Mouse (Mus musculus) thymus, postnatal 10 days (tissue): Measurements from ENCODE around the gene Pgr.
A peak's percentile ranks its signal among the peaks of the same experiment; 100 is the strongest.

Experiments used
- DNase-seq, 2 experiments: peaks; one replicate each; pipeline ENCODE4 v3.0.0; 2021; ENCODE audit warnings: low spot score in 2 of 2

Gene Pgr

DNA sequence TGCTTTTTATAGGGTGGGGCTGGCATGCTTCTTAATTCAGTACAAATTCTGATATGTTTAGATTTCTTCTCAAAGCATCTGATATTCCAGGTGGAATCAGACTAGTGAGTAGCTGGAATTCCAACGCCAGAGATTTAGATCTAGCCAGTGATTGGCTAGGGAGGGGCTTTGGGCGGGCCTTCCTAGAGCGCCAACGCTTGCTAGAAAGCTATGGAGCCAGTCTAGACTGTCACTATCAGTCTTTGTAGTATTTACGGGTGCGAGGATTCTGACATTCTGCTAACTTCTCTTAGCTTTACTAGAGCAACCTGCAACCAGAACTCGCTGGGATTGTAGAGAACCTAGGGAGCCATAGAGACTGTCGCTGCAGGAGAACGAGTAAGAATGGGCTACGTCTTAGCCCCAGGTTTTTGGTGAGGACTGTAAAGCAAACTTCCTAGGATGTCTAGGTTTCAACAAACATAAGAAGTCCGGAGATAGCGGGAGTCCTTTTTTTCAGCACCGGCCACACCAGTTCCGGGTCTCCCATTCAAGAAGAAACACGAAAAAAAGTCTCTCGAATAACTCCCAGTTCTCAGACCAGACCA lies at the start of gene Pgr:
Gene Pgr (plus strand): TSS at position 218 of the 587 bp plus-strand sequence.
- no peak for DNase-seq

DNA sequence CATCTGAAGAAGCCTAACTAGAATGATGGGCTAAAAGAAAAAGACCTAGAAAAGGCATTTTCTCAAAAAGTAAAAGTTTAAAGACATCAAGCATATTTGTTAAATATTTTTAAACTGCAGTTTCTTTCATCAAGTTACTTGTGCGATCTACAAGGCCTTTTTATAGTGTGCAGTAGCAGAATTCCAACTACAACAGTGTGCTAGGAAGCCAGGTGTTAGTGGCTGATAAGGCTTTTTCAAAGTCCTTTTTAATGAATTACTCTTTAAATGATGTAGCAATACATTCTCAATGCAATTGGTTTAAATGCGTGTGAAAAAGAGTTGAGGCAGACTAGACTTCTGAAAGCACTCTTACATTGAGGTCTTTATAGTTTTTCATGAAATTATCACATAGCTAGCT lies 42.2 kb upstream of the Pgr start:
- DNase-seq = no peak

- DNase-seq = no peak
Observed at GRCm38 (mm10) chr9:8868511-8868910, 31.1 kb upstream of the Pgr start.

DNA sequence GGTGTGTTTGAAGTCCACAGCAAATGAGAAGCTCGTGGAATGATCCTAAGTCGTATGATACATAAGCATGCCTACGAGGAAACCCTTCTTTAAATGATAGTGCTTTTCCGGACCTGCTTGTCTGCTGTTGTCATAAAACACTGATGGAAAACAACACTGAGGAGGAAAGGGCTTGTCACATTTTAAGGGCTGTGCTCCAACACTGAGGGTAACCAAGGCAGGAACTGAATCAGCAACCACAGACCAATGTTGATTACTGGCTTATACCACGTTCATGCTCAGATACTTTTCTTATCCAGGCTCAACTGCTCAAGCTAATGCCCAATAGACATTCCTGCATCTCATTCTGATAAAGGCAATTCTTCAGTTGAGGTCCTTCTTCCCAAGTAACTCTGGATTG lies 4.4 kb upstream of the Pgr start:
- no peak for DNase-seq

DNA sequence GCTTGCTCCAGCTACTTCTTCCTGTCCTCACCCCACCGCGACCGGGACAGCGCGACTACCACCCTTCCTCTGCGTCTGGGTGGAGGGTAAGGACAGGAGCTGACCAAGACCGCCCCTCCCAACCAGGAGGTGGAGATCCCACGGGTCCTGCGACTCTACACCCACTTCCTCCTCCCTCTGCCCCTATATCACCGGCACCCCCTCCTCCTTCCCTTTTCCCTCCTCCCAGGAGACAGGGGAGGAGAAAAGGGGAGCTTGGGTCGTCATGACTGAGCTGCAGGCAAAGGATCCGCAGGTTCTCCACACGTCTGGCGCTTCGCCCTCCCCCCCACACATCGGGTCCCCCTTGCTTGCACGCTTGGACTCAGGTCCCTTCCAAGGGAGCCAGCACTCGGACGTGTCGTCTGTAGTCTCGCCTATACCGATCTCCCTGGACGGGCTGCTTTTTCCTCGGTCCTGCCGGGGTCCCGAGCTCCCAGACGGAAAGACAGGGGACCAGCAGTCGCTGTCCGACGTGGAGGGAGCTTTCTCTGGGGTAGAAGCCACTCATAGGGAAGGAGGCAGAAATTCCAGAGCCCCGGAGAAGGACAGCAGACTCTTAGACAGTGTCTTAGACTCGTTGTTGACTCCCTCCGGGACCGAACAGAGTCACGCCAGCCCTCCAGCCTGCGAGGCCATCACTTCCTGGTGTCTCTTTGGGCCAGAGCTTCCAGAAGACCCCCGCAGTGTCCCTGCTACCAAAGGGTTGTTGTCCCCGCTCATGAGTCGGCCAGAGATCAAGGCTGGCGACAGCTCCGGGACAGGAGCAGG lies 775 bp downstream of the Pgr start:
- DNase-seq = no peak

- no peak for DNase-seq
Observed at GRCm38 (mm10) chr9:8901013-8901646, 1.5 kb downstream of the Pgr start.

DNA sequence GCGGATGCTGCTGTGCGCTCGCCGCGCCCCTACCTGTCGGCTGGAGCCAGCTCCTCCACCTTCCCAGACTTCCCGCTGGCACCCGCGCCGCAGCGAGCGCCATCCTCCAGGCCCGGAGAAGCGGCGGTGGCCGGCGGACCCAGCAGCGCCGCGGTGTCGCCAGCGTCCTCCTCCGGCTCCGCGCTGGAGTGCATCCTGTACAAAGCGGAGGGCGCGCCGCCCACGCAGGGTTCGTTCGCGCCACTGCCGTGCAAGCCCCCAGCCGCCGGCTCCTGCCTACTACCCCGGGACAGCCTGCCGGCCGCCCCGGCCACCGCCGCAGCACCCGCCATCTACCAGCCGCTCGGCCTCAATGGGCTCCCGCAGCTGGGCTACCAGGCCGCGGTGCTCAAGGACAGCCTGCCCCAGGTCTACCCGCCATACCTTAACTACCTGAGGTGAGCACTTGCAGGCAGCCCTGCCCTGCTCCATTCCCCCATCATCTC lies 2.1 kb downstream of the Pgr start:
- DNase-seq = no peak

GRCm38 (mm10) chr9:8902277-8902676 lies 2.6 kb downstream of the Pgr start:
- DNase-seq = no peak

GRCm38 (mm10) chr9:8927561-8927960 lies 27.9 kb downstream of the Pgr start:
- DNase-seq = no peak

DNA sequence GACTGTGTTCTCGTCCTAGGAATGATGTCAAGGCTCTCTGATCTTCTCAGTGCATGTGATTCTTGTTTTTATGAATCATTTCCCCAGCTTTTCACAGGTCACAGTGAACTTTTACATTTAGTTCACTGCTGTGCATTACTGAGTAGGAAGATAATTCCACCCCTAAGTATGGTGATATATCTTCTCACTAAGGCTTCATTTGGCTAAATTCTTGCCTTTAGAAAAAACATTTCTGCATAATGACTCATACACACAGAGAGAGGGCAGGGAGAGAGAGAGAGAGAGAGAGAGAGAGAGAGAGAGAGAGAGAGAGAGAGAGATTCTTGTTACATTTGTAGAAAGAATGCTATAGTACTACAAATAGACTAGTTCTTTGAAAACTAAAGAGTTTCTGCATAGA lies 38.1 kb downstream of the Pgr start:
- no peak for DNase-seq

- DNase-seq = no peak
Observed at GRCm38 (mm10) chr9:8953306-8953705, 53.7 kb downstream of the Pgr start.

- DNase-seq = peak in 1 of 2 experiments; percentile 3
Observed at GRCm38 (mm10) chr9:8964512-8965133, 65.0 kb downstream of the Pgr start.

GRCm38 (mm10) chr9:8970240-8970639 lies 70.6 kb downstream of the Pgr start:
- DNase-seq = no peak

DNA sequence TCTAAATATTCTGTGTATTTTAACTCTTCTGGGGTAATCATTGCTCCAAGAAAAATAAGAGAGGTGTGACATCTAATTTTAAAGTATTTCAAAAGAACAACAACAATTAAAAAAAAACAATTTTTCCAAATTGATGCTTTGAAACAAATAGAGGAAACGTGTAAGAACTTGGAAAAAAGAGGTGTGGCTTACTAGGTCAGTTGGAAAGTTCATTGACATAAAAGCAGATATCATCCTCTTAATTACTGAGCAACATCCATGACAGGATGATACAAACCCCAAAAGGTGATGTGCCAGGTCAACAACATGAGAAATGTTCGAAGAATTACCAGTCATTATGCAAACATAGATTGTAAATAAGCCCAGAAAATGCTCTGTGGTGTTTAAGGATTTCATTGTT lies 71.9 kb downstream of the Pgr start, which contains the start of gene Gm16485:
Gene Gm16485 (plus strand): TSS at position 301 of the 400 bp plus-strand sequence.
- DNase-seq = no peak

DNA sequence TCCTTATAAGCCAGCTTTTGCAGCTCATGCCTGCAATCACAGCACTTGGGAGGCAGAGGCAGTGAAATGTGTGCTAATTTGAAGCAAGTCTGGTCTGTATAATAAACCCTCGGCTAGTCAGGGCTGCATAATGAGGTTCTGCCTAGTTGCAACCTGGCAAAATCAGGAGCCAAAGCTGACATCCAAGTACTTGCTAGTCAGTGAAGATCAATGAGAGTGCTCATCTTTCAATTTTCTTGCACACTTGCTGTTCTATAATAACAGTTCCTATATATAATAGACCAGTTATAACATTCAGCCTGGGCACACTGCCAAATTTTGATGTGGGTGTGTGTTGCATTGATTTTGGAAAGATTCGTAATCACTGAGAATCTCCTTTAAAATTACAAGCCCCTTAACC lies 78.1 kb downstream of the Pgr start:
- DNase-seq = no peak

DNA sequence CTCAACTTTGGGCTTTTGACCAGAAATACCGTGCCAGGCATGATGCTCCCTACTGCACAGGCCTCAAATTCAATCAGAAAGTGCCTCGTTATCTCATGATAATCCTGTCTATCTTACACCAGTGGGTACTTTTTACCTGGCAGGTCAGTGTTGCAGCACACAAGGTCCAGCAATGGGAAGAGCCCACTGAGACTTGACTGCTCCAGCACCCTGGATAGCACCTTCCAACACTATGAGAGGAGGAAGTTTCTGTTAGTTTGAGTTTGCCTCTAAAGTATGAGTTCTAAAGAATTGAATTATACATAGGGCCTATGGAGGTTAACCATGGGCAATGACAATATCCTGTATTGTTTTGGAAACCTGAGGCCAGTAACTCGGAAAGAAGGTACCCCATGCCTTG lies 82.7 kb downstream of the Pgr start:
- no peak for DNase-seq

GRCm38 (mm10) chr9:8996494-8996893 lies 96.9 kb downstream of the Pgr start:
- DNase-seq = no peak

- no peak for DNase-seq
Observed at GRCm38 (mm10) chr9:9001170-9001569, 101.5 kb downstream of the Pgr start.

GRCm38 (mm10) chr9:9015108-9015507 lies 115.5 kb downstream of the Pgr start:
- DNase-seq = no peak
